Mouse (Mus musculus) ES-E14 (cell line): ENCODE data around the gene Dmwd. TPM values are rescaled to one million over a fixed set of nuclear protein-coding genes. Genes with fewer than 3 reads are reported as not detected.

ENCODE experiments used
- DNase-seq: peaks from one replicate; pipeline ENCODE4 v3.0.0-alpha.2; 2013; ENCODE audit warnings: low read depth, low spot score
- H3K27ac ChIP-seq: 2 replicates; pipeline ENCODE4 v1.5.1; 2012; ENCODE audit warnings: low read depth, mild to moderate bottlenecking, low read length, moderate library complexity, mixed read lengths; ENCODE audit not compliant: poor library complexity, insufficient read depth, severe bottlenecking
- H3K36me3 ChIP-seq: 2 replicates; pipeline ENCODE4 v1.6.1; 2012; ENCODE audit warnings: mild to moderate bottlenecking, low read length, moderate library complexity, mixed read lengths; ENCODE audit not compliant: control insufficient read depth, poor library complexity, insufficient read depth, severe bottlenecking
- H3K4me1 ChIP-seq, 2 experiments: fragments of 150-350 bp in 1 of 2; sonication (generic) in 1 of 2; 2 replicates each; pipeline ENCODE4 v1.6.1; 2012; ENCODE audit warnings: low read length in 2 of 2, mild to moderate bottlenecking in 1 of 2, mixed read lengths in 1 of 2; ENCODE audit not compliant: control insufficient read depth in 2 of 2, insufficient read depth in 2 of 2, poor library complexity in 1 of 2
- H3K4me3 ChIP-seq, 2 experiments: fragments of 150-350 bp in 1 of 2; sonication (generic) in 1 of 2; 2 replicates each; pipeline ENCODE4 v1.5.1; 2012; ENCODE audit warnings: low read length in 2 of 2, low read depth in 1 of 2, mild to moderate bottlenecking in 1 of 2, mixed read lengths in 1 of 2; ENCODE audit not compliant: insufficient read depth in 1 of 2, poor library complexity in 1 of 2, severe bottlenecking in 1 of 2
- H3K9ac ChIP-seq: 2 replicates; pipeline ENCODE4 v1.6.1; 2012; ENCODE audit warnings: low read depth, mild to moderate bottlenecking, low read length, mixed read lengths; ENCODE audit not compliant: poor library complexity, insufficient read depth, severe bottlenecking
- H3K9me3 ChIP-seq: fragments of 150-350 bp; sonication (generic); 2 replicates; pipeline ENCODE4 v1.6.1; 2012; ENCODE audit warnings: low read depth, mild to moderate bottlenecking, low read length; ENCODE audit not compliant: control insufficient read depth, insufficient read depth
- CHD2 ChIP-seq: IDR thresholded peaks from 2 replicates; pipeline ENCODE4 v1.6.1; 2014; ENCODE audit warnings: mild to moderate bottlenecking, low read depth, low read length, inconsistent platforms
- HCFC1 ChIP-seq: IDR thresholded peaks from 2 replicates; pipeline ENCODE4 v1.6.1; 2012; ENCODE audit warnings: low read length, inconsistent platforms, borderline replicate concordance; ENCODE audit not compliant: insufficient read depth
- MAFK ChIP-seq: IDR thresholded peaks from 2 replicates; pipeline ENCODE4 v1.6.1; 2014; ENCODE audit warnings: mild to moderate bottlenecking, low read depth, low read length, inconsistent platforms; ENCODE audit not compliant: insufficient read depth
- ZC3H11A ChIP-seq: IDR thresholded peaks from 2 replicates; pipeline ENCODE4 v1.6.1; 2012; ENCODE audit warnings: low read depth, mild to moderate bottlenecking, inconsistent platforms, low read length, borderline replicate concordance
- ZNF384 ChIP-seq: IDR thresholded peaks from 2 replicates; pipeline ENCODE4 v1.6.1; 2012; ENCODE audit warnings: low read depth, low read length, inconsistent platforms
- in situ Hi-C, 2 experiments: fragments of 600-800 bp; cut with MboI; formaldehyde crosslinking; loops; one replicate each; pipeline ENCODE4 v1.15.1; 2025; ENCODE audit warnings: low sequenced_read_pairs in 2 of 2, inconsistent platforms in 1 of 2; ENCODE audit not compliant: unreplicated experiment in 2 of 2
- total RNA-seq: library from RNA; depleted of rRNA; stranded (reverse); fragments of 300-350 nt; gene quantifications from 2 replicates; pipeline ENCODE4 v1.2.3, GENCODE M21; 2012

The Dmwd gene
- total RNA-seq, 1 experiment: 41.3 TPM

- no peak overlapping the region for H3K27ac ChIP-seq
- no peak overlapping the region for H3K9ac ChIP-seq
- no peak for TF ChIP-seq CHD2
- no peak for TF ChIP-seq HCFC1
- no peak overlapping the region for H3K4me3 ChIP-seq
- in situ Hi-C loops: no loop called here
- peaks cover 0 to 8% of the 10 kb centered on the region in 2 experiments; a peak in 1 of 4 replicates for H3K4me1 ChIP-seq
- peaks cover 29% of the 10 kb centered on the region for H3K36me3 ChIP-seq
- no peak for DNase-seq
- H3K9me3 ChIP-seq: no peaks in the 10 kb centered on the region
These were observed 21.3 kb upstream of the Dmwd start for GRCm38 (mm10) chr7:19054777-19055076.

- H3K4me1 ChIP-seq: peaks cover 0 to 8% of the 10 kb centered on the region in 2 experiments; a peak in 1 of 4 replicates
- H3K9me3 ChIP-seq: no peaks in the 10 kb centered on the region
- no peak overlapping the region for H3K27ac ChIP-seq
- H3K4me3 ChIP-seq: no peak overlapping the region
- H3K36me3 ChIP-seq: peaks cover 25% of the 10 kb centered on the region
- no peak for TF ChIP-seq ZNF384
- no peak for TF ChIP-seq ZC3H11A
- no peak for TF ChIP-seq MAFK
- TF ChIP-seq CHD2: no peak
- TF ChIP-seq HCFC1: no peak
- no peak overlapping the region for H3K9ac ChIP-seq
- DNase-seq: no peak
- in situ Hi-C loops: no loop called here
These were observed 20.9 kb upstream of the Dmwd start for GRCm38 (mm10) chr7:19055108-19055507.

- no peak overlapping the region for H3K27ac ChIP-seq
- no peak for DNase-seq
- peaks cover 0 to 8% of the 10 kb centered on the region in 2 experiments; a peak in 1 of 4 replicates for H3K4me1 ChIP-seq
- peaks cover 6% of the 10 kb centered on the region; the same call in 1 of the 2 replicates for H3K36me3 ChIP-seq
- H3K4me3 ChIP-seq: no peak overlapping the region
- H3K9me3 ChIP-seq: no peaks in the 10 kb centered on the region
- in situ Hi-C loops: no loop called here
- no peak overlapping the region for H3K9ac ChIP-seq
- no peak for TF ChIP-seq ZNF384
- no peak for TF ChIP-seq ZC3H11A
- TF ChIP-seq MAFK: no peak
- no peak for TF ChIP-seq CHD2
- no peak for TF ChIP-seq HCFC1
These were observed 18.6 kb upstream of the Dmwd start for GRCm38 (mm10) chr7:19057405-19057804.

GRCm38 (mm10) chr7:19065896-19066295, 10.1 kb upstream of the Dmwd start:
- peak overlapping the region; percentile 41 to 49; a peak in 3 of 4 replicates for H3K4me3 ChIP-seq
- DNase-seq: no peak
- in situ Hi-C loops: no loop called here
- no peaks in the 10 kb centered on the region for H3K9me3 ChIP-seq
- H3K9ac ChIP-seq: 0 out of 2 replicates have a peak overlapping the region, but pooled peaks have one; percentile 2
- H3K4me1 ChIP-seq: peaks cover 0 to 5% of the 10 kb centered on the region in 2 experiments; a peak in 1 of 4 replicates
- no peak for TF ChIP-seq ZC3H11A
- no peak for TF ChIP-seq HCFC1
- TF ChIP-seq ZNF384: no peak
- no peak for TF ChIP-seq CHD2
- H3K27ac ChIP-seq: no peak overlapping the region
- no peaks in the 10 kb centered on the region for H3K36me3 ChIP-seq

- H3K27ac ChIP-seq: no peak overlapping the region
- in situ Hi-C loops: no loop called here
- no peak for DNase-seq
- peak overlapping the region in 1 of 2 experiments; percentile 25; a peak in 1 of 4 replicates for H3K4me3 ChIP-seq
- H3K9ac ChIP-seq: no peak overlapping the region
- no peaks in the 10 kb centered on the region for H3K36me3 ChIP-seq
- no peaks in the 10 kb centered on the region for H3K9me3 ChIP-seq
- no peak for TF ChIP-seq MAFK
- no peak for TF ChIP-seq HCFC1
- TF ChIP-seq ZC3H11A: no peak
- TF ChIP-seq CHD2: no peak
- TF ChIP-seq ZNF384: no peak
- H3K4me1 ChIP-seq: peaks cover 0 to 5% of the 10 kb centered on the region in 2 experiments; a peak in 1 of 4 replicates
These were observed 9.0 kb upstream of the Dmwd start for GRCm38 (mm10) chr7:19067063-19067462.
